Mouse (Mus musculus) neural tube, embryonic 13.5 days (tissue): ENCODE measurements at regions not wholly inside any gene's neighbourhood (a gene's known extent, or its start where the extent isn't known, plus 50 kb on each side); places are given as distances from the start of the nearest gene placed in this dataset.

Experiments used
- ATAC-seq: fragments of 200-750 bp; cut with Nextera tagmentation; 2 replicates; pipeline ENCODE4 v1.8.0; 2017; ENCODE audit warnings: low read depth, mild to moderate bottlenecking, moderate TSS enrichment, moderate library complexity
- H3K27ac ChIP-seq: fragments of 300-500 bp; sonication (generic); replicated peaks from 2 replicates; pipeline ENCODE4 v1.5.1; 2015; ENCODE audit warnings: moderate library complexity, mild to moderate bottlenecking, inconsistent platforms
- H3K27me3 ChIP-seq: fragments of 300-500 bp; sonication (generic); 2 replicates; pipeline ENCODE4 v1.6.1; 2015; ENCODE audit warnings: mild to moderate bottlenecking, inconsistent platforms
- H3K36me3 ChIP-seq: fragments of 300-500 bp; sonication (generic); 2 replicates; pipeline ENCODE4 v1.6.1; 2015; ENCODE audit warnings: mild to moderate bottlenecking, inconsistent platforms
- H3K4me1 ChIP-seq: fragments of 300-500 bp; sonication (generic); replicated peaks from 2 replicates; pipeline ENCODE4 v1.6.1; 2015; ENCODE audit warnings: inconsistent platforms
- H3K4me2 ChIP-seq: fragments of 300-500 bp; sonication (generic); 2 replicates; pipeline ENCODE4 v1.6.1; 2015; ENCODE audit warnings: inconsistent platforms, mild to moderate bottlenecking, moderate library complexity
- H3K4me3 ChIP-seq: fragments of 300-500 bp; sonication (generic); 2 replicates; pipeline ENCODE4 v1.5.1; 2015; ENCODE audit warnings: mild to moderate bottlenecking, inconsistent platforms
- H3K9ac ChIP-seq: fragments of 300-500 bp; sonication (generic); 2 replicates; pipeline ENCODE4 v1.6.1; 2015; ENCODE audit warnings: moderate library complexity, mild to moderate bottlenecking, inconsistent platforms
- H3K9me3 ChIP-seq: fragments of 300-500 bp; sonication (generic); 2 replicates; pipeline ENCODE4 v1.6.1; 2016; ENCODE audit warnings: inconsistent platforms
- WGBS: fragments of 180-500 bp; shearing (Covaris S2); methylation state at CpG from one replicate; pipeline ENCODE4 v1.1.7; 2015; 5-methylcytosine and 5-hydroxymethylcytosine counted together

- no peak overlapping the region for H3K4me3 ChIP-seq
- H3K9ac ChIP-seq: no peak overlapping the region
- ATAC-seq: no peak
- H3K9me3 ChIP-seq: no peaks in the 10 kb centered on the region
- peaks cover 42% of the 10 kb centered on the region for H3K4me1 ChIP-seq
- H3K4me2 ChIP-seq: no peak overlapping the region
- no peaks in the 10 kb centered on the region for H3K36me3 ChIP-seq
- no peak overlapping the region for H3K27ac ChIP-seq
- 91% methylated on average over 4 of the region's 4 CpGs for WGBS
- peaks cover 18% of the 10 kb centered on the region; the same call in 1 of the 2 replicates for H3K27me3 ChIP-seq
Observed at GRCm38 (mm10) chr6:84268111-84268510, 259.7 kb downstream of the Dysf start.

- no peak overlapping the region for H3K4me2 ChIP-seq
- no peaks in the 10 kb centered on the region for H3K9me3 ChIP-seq
- 76% methylated on average over 6 of the region's 6 CpGs for WGBS
Observed at GRCm38 (mm10) chr6:84267526-84267925, 259.1 kb downstream of the Dysf start.

GRCm38 (mm10) chr6:84266736-84267135 is 258.3 kb downstream of the Dysf start:
- Histone ChIP-seq H3K27ac (peak overlapping the region; percentile 34; the same call in 1 of the 2 replicates), H3K4me3 (no peak overlapping the region), H3K4me2 (no peak overlapping the region), H3K9ac (no peak overlapping the region), H3K36me3 (no peaks in the 10 kb centered on the region), H3K27me3 (peaks cover 18% of the 10 kb centered on the region; the same call in 1 of the 2 replicates), H3K9me3 (no peaks in the 10 kb centered on the region), H3K4me1 (peaks cover 33% of the 10 kb centered on the region)
- WGBS: 19% methylated on average over 13 of the region's 13 CpGs
- peak; percentile 72 for ATAC-seq

More at GRCm38 (mm10) chr6:84267526-84267925, 259.1 kb downstream of the Dysf start:
- Histone ChIP-seq H3K36me3 (no peaks in the 10 kb centered on the region), H3K9ac (no peak overlapping the region), H3K4me1 (peaks cover 40% of the 10 kb centered on the region), H3K4me3 (no peak overlapping the region), H3K27ac (peak overlapping the region; percentile 34; the same call in 1 of the 2 replicates), H3K27me3 (peaks cover 18% of the 10 kb centered on the region; the same call in 1 of the 2 replicates)
- ATAC-seq: no peak

GRCm38 (mm10) chr6:84264681-84265080 is 256.3 kb downstream of the Dysf start:
- H3K9me3 ChIP-seq: no peaks in the 10 kb centered on the region
- no peak overlapping the region for H3K4me2 ChIP-seq
- peaks cover 14% of the 10 kb centered on the region; the same call in 1 of the 2 replicates for H3K27me3 ChIP-seq
- H3K4me3 ChIP-seq: no peak overlapping the region
- no peak for ATAC-seq
- H3K27ac ChIP-seq: no peak overlapping the region
- H3K4me1 ChIP-seq: peaks cover 20% of the 10 kb centered on the region
- WGBS: 90% methylated on average over 4 of the region's 4 CpGs
- H3K36me3 ChIP-seq: no peaks in the 10 kb centered on the region
- H3K9ac ChIP-seq: no peak overlapping the region

- H3K4me3 ChIP-seq: no peak overlapping the region
- no peaks in the 10 kb centered on the region for H3K9me3 ChIP-seq
- H3K36me3 ChIP-seq: no peaks in the 10 kb centered on the region
- peaks cover 11% of the 10 kb centered on the region; the same call in 1 of the 2 replicates for H3K27me3 ChIP-seq
- 65% methylated on average over 2 of the region's 2 CpGs for WGBS
- H3K27ac ChIP-seq: no peak overlapping the region
- H3K4me1 ChIP-seq: peaks cover 20% of the 10 kb centered on the region
- H3K9ac ChIP-seq: no peak overlapping the region
- no peak for ATAC-seq
- no peak overlapping the region for H3K4me2 ChIP-seq
Observed at GRCm38 (mm10) chr6:84263686-84264085, 255.3 kb downstream of the Dysf start.

GRCm38 (mm10) chr6:84262766-84263165 is 254.4 kb downstream of the Dysf start:
- H3K36me3 ChIP-seq: no peaks in the 10 kb centered on the region
- peaks cover 20% of the 10 kb centered on the region for H3K4me1 ChIP-seq
- H3K4me2 ChIP-seq: no peak overlapping the region
- no peak for ATAC-seq
- H3K4me3 ChIP-seq: no peak overlapping the region
- WGBS: 52% methylated on average over 6 of the region's 6 CpGs
- H3K27me3 ChIP-seq: peaks cover 5% of the 10 kb centered on the region; the same call in 1 of the 2 replicates
- no peak overlapping the region for H3K27ac ChIP-seq
- no peak overlapping the region for H3K9ac ChIP-seq
- no peaks in the 10 kb centered on the region for H3K9me3 ChIP-seq

GRCm38 (mm10) chr6:84261483-84261882 is 253.1 kb downstream of the Dysf start:
- Histone ChIP-seq H3K9ac (no peak overlapping the region), H3K27ac (no peak overlapping the region), H3K36me3 (no peaks in the 10 kb centered on the region), H3K4me3 (no peak overlapping the region), H3K4me1 (peaks cover 8% of the 10 kb centered on the region), H3K9me3 (no peaks in the 10 kb centered on the region), H3K27me3 (0 out of 2 replicates have a peak, but pooled peaks cover 3% of the 10 kb centered on the region), H3K4me2 (no peak overlapping the region)
- no peak for ATAC-seq
- WGBS: 90% methylated on average over 3 of the region's 3 CpGs
